Mouse (Mus musculus): ENCODE measurements around the gene Fkbp1a. TPM values are rescaled to one million over a fixed set of nuclear protein-coding genes. Genes with fewer than 3 reads are reported as not detected.
A peak's percentile ranks its signal among the peaks of the same experiment; 100 is the strongest.

Gene Fkbp1a
- total RNA-seq (2014; fragmentation: Nextera tagmentation) (5.5 and 17.9 TPM in 2 replicates), total RNA-seq (2017) (5.7 and 6.8 TPM in 2 replicates)

GRCm38 (mm10) chr2:151542323-151543062 lies at the start of gene Fkbp1a:
Fkbp1a (plus strand) TSS chr2:151542483.
- ATAC-seq (replicated peaks; ENCODE audit: low FRiP score, low TSS enrichment, poor library complexity, severe bottlenecking), result peak; percentile 88

GRCm38 (mm10) chr2:151494035-151494803 lies 48.1 kb upstream of the Fkbp1a start, which contains the start of gene Nsfl1c:
Nsfl1c (plus strand) TSS chr2:151494182.
- peak; percentile 97 for ATAC-seq (replicated peaks; ENCODE audit: low FRiP score, low TSS enrichment, poor library complexity, severe bottlenecking)

DNA sequence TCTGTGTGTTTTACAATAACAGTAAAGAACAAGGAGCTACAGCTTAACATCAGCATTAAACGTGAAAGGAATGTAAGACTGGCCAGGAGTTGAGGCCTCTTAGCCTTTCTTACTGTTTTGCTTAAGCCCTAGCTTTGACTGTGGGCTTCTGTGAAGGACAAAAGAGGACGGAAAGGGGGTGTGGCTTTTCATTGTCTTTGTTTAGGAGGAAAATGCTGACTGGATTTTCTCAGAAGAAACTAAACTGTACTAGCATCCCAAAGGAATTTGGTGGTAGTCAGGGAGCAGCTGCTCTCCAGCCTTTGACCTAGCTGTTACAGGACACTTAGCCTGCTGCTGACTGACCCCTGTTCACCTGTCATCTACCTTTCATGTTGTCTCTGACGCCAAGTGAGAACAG lies 43.9 kb upstream of the Fkbp1a start:
- ATAC-seq (replicated peaks; ENCODE audit: low FRiP score, low TSS enrichment, poor library complexity, severe bottlenecking), result no peak

- peak; percentile 90 for ATAC-seq (replicated peaks; ENCODE audit: low FRiP score, low TSS enrichment, poor library complexity, severe bottlenecking)
Observed at GRCm38 (mm10) chr2:151500442-151501007, 41.8 kb upstream of the Fkbp1a start.

DNA sequence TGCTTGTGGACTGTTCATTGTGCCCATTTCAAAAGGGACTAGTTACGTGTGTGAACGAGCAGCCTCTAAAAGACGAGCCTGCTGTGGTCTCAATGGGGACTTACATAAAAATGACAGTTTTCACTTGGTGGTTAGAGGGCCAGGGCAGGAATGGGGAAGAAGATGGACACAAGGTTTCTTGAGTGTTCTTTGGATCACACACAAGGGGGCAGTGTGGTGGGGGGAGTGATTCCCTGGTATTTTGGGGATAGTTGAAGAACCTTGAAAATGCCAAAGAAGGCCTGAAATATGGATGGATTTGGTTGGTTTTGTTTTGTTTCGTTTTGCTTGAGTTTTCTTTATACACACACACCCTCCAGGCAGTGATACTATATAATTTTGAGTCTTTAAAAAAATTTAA lies 38.1 kb upstream of the Fkbp1a start:
- no peak for ATAC-seq (replicated peaks; ENCODE audit: low FRiP score, low TSS enrichment, poor library complexity, severe bottlenecking)

DNA sequence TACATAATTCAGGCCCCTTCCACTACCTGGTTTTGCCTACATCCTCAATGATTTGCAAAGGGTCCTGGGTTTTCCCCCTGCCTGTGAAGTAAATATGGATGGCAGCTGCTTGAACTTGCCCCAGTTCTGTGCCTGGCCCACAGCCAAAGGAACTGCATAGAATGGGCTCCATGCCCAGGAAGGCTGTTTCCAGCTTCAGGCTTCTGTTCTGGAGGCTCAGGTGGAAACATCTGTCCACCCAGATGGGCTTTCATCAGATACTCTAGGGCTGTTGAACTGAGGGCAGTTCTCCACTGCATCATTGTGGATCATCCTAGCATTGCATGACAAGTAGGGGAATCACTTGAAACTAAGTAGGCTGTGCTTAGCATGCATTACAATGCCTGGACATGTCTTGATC lies 30.1 kb upstream of the Fkbp1a start:
- peak; percentile 88 for ATAC-seq (replicated peaks; ENCODE audit: low FRiP score, low TSS enrichment, poor library complexity, severe bottlenecking)

DNA sequence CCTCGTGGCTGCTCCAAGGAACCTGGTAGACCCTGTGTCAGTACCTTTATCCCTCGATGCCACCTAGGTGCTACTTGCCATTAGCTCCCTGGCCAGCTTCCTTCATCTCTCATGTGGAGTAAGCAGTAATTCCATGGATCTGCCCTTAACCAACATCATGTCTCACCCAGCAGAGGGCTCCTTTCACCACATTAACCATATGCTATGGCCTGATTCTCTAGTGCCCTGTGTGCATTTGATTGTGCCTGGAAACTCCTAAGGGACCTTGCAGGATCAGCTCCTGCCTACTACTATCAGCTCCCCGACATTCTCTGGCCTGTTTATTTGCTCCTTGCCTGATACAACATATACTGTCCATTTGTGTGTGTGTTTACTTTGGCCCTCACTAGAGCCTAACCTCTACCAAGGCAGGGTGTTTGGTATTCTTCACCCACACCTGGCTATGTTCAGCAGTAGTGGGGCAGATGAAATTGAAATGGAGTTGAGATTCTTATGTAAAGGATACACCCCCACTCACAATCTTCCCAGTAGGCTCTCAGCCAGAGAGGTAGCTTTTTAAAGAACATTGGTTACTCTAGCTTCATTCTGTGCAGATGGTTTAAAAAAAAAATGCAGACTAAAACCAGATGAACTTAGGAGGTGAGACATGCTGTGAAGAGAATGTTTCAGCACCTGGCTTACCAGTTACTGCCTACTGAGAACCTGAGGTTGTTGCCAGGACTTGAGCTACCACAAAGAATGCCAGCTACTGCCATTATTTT lies 28.6 kb upstream of the Fkbp1a start:
- no peak for ATAC-seq (replicated peaks; ENCODE audit: low FRiP score, low TSS enrichment, poor library complexity, severe bottlenecking)

- ATAC-seq (replicated peaks; ENCODE audit: low FRiP score, low TSS enrichment, poor library complexity, severe bottlenecking), result no peak
Observed at GRCm38 (mm10) chr2:151519000-151519399, 23.3 kb upstream of the Fkbp1a start.

GRCm38 (mm10) chr2:151524324-151525041 lies 17.8 kb upstream of the Fkbp1a start:
- peak; percentile 77 for ATAC-seq (replicated peaks; ENCODE audit: low FRiP score, low TSS enrichment, poor library complexity, severe bottlenecking)

- ATAC-seq (replicated peaks; ENCODE audit: low FRiP score, low TSS enrichment, poor library complexity, severe bottlenecking), result no peak
Observed at GRCm38 (mm10) chr2:151525520-151525919, 16.8 kb upstream of the Fkbp1a start.

DNA sequence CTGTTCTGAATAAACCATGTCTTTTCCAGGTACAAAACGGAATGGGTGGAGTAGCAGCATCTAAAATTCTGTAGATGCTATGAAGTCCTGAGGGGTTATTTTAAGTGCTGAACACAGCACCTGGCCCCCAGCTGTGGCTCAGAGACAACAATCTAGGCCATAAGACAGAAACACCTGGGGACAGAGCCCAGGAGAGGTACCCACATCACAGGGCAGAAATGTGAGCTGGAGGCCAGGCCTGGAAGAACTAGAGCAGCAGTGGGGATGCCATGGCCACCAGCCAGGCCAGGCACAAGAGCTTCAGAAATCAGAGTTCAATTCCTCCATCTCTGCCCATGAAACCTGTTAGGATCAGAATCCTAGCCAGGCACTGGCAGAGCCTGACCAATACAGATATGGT lies 14.2 kb upstream of the Fkbp1a start:
- ATAC-seq (replicated peaks; ENCODE audit: low FRiP score, low TSS enrichment, poor library complexity, severe bottlenecking), result no peak

- no peak for ATAC-seq (replicated peaks; ENCODE audit: low FRiP score, low TSS enrichment, poor library complexity, severe bottlenecking)
Observed at GRCm38 (mm10) chr2:151529169-151529568, 13.1 kb upstream of the Fkbp1a start.

DNA sequence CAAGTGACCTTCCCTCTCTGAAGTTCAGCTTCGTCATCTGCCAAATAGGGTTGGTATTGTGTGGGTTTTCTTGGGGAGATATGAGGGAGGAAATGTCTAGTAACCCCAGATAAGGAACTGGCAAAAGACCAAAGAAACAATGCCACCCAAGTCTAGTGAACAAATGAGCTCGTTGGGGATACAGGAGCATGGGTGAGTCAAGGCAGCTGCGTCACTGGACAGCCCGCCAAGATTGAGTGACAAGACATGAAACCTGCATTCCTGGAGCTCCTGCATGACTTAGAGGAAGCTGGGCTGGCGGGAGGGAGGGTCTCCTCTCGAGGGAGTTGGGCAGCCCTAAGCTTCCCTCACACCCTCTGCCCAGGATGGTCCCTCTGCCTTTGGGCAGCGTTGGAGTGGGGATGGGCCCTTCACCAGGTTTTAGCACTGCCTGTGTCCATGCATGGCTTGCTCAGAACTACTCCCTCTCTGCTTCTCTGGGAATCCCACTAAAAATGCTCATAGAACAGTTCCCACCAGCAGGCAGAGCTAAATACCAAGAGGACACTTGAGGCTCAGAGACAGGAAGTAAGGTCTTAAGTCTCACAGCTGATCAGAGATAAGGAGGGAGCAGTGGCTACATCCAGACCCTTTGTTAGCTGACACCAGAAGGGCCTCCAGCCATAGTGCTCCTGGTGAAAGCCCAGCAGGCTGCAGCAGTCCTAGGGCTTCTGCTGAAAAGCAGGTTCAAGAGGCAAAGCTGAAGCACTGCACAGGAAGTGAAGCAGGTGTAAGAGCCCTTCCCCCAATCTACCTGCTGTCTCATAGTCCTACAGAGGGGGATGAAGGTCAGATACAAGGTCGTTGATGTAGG lies 11.7 kb upstream of the Fkbp1a start:
- peak; percentile 88 for ATAC-seq (replicated peaks; ENCODE audit: low FRiP score, low TSS enrichment, poor library complexity, severe bottlenecking)

DNA sequence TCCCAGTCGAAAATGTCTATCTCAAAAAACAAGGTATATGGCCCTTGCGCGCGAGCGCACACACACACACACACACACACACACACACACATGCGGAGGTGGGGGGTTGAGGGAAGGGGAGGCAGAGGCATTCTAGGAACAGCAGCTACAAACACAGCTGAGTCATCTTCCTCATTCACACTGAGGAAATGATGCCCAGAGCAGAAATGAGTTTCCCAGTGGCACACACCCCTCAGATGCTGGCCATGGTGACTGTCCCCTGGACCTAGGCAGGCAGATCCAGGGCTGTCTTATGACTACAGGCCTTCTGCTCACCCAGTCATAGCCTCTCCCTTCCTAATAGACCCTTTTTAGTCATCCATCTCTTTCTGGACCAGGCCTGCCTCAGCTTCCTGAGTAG lies 8.7 kb upstream of the Fkbp1a start:
- no peak for ATAC-seq (replicated peaks; ENCODE audit: low FRiP score, low TSS enrichment, poor library complexity, severe bottlenecking)

GRCm38 (mm10) chr2:151535961-151536617 lies 6.2 kb upstream of the Fkbp1a start:
- no peak for ATAC-seq (replicated peaks; ENCODE audit: low FRiP score, low TSS enrichment, poor library complexity, severe bottlenecking)

- ATAC-seq (replicated peaks; ENCODE audit: low FRiP score, low TSS enrichment, poor library complexity, severe bottlenecking), result peak; percentile 40; the same call in 1 of the 2 replicates
Observed at GRCm38 (mm10) chr2:151536618-151536974, 5.7 kb upstream of the Fkbp1a start.

DNA sequence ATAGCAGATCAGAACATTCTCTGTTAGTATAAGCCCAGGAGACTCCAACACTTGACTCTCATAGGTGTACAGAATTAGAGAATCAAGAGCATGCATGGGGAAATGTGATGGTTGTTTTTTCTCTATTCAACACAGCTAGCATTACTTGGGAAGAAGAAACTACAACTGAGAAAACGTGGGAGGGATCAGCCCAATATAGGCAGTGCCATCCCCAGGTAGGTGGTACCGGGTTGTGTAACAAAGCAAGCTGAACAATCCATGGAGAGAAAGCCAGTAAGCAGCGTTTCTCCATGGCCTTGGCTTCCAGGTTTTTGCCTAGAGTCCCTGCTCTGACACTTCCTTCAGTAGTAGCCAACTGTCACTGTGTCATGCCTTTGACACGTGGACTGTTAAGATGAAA lies 3.6 kb upstream of the Fkbp1a start:
- no peak for ATAC-seq (replicated peaks; ENCODE audit: low FRiP score, low TSS enrichment, poor library complexity, severe bottlenecking)
